Mouse (Mus musculus): Measurements from ENCODE around the gene 4930568D16Rik.

The 4930568D16Rik gene

DNA sequence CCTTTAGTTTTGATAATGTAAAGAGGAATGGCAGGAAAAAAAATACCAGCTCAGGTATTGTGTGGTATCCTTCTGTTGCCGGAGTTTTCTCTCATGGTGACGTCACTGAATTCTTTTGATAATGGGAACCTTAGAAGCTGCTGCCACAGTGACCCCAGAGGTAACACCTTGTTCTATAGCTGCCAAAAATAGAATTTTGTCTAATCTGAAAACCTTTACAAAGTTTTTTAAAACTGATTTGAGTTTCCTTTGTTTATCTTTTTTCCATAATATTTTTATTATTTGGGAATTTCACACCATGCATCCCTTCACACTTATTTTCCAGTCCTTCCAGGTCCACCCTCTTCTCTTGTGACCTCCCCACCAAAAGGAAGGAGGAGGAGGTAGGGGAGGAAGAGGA lies at the start of gene 4930568D16Rik:
Gene 4930568D16Rik, minus strand, starts transcription at position 101 of the 400 bp plus-strand sequence.
- no peak for DNase-seq (ENCODE audit: extremely low spot score)

- no peak for DNase-seq (ENCODE audit: extremely low spot score)
Observed at GRCm38 (mm10) chr2:35417231-35417630, 49.7 kb upstream of the 4930568D16Rik start.

DNA sequence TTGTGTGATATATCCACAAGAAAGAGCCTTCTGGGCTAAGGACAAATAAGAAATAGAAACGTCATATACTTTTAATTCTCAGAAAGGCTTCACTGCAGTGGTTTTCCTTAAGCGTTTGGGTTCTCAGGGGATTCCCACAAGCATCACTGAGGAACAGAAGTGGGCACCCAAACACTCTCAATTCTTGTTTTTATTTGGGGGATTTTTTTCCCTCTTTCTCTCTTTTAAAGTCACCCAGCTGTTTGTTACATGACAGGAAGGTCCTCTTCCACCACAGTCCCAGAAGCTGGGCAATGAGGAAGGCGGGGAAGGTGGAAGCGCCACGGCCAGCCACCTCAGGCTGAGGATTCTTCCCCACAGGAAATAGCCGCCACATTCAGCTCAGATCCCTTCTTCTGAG lies 48.9 kb upstream of the 4930568D16Rik start:
- DNase-seq (ENCODE audit: extremely low spot score) = no peak

- DNase-seq (ENCODE audit: extremely low spot score) = no peak
Observed at GRCm38 (mm10) chr2:35412810-35413209, 45.3 kb upstream of the 4930568D16Rik start.

GRCm38 (mm10) chr2:35412246-35412645 lies 44.7 kb upstream of the 4930568D16Rik start:
- DNase-seq (ENCODE audit: extremely low spot score) = no peak

DNA sequence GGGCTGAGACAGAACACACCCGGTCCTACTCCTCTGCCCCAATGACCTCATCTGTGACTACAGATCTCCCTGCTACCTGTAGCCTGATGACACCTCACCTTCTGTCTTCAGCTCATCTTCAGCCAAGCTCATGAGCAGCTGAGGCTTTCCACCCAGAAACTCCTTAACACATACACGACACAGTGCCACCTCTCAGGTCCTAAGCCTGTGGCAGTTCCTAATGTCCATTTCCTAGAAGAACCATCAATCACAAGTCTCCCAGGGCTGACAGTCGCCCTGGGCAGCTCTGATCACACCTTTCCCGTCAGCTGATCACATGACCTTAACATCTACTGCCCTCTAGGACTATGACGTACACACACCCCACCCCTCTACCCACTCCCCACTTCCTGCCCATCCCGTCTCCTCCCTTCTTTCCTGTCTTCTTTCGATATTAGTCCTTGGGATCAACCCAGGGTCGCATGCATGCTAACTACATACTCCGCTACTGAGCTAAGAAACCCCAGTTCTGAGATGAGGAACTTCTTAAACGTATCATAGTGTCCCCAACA lies 44.2 kb upstream of the 4930568D16Rik start:
- DNase-seq (ENCODE audit: extremely low spot score) = no peak

DNA sequence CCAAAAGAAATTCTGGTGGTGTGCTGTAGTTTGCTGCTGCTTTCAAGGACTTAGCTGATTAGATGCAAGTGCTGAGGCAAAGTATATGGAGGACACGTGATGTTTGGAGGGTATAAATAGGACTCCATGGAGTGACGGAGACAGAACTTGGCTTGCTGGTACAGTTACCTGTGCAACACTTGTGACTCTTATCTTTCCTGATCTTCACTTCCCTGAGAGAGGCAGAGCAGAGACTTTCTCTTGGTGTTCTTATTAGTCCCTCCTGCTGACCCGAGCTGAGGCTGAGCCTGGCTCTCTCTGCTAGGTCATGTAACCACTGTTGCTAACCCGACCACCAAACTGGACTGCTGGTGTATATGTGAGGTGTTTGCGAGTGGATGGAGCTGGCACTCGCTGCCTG lies 41.9 kb upstream of the 4930568D16Rik start:
- no peak for DNase-seq (ENCODE audit: extremely low spot score)

- DNase-seq (ENCODE audit: extremely low spot score) = no peak
Observed at GRCm38 (mm10) chr2:35408409-35409110, 41.0 kb upstream of the 4930568D16Rik start.

DNA sequence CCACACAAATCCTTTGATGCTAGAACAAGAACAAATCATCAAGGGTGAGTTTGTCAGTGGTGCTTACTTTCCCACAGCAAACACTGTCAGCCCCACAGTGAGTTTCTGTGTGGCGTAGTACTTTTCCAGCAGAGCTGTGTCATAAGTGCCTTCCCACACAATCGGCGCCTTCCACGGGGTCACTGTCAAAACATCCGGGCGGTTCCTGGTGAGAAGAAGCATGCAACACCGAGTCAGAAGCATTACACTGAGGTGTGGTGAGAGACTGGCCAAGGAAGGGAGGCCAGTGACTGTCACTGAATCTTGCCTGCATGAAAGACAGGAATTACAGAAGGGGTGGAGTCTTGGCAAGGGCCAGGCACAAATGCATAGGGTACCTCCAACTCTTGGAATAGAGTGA lies 40.3 kb upstream of the 4930568D16Rik start:
- no peak for DNase-seq (ENCODE audit: extremely low spot score)

- DNase-seq (ENCODE audit: extremely low spot score) = no peak
Observed at GRCm38 (mm10) chr2:35407266-35407665, 39.7 kb upstream of the 4930568D16Rik start.

GRCm38 (mm10) chr2:35406611-35407010 lies 39.1 kb upstream of the 4930568D16Rik start:
- no peak for DNase-seq (ENCODE audit: extremely low spot score)

DNA sequence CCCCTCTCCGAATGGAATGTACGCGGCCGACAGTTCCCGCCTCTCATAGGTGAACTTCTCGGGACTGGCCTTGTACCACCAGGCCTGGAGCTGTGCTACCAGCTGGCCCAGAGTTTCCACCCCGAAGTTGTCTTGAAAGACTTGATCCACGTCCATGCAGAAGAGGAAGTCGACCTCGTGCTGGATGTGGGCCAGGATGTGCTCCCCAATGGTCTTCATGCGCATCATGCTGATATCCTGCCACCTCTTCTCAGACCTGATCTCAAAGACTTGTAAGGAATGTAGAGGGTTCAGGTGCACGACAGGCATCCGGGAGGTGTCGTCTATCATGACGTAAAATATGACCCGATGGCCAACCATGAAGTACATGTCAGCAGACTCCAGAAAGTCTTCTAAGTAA lies 34.9 kb upstream of the 4930568D16Rik start:
- DNase-seq (ENCODE audit: extremely low spot score) = no peak

DNA sequence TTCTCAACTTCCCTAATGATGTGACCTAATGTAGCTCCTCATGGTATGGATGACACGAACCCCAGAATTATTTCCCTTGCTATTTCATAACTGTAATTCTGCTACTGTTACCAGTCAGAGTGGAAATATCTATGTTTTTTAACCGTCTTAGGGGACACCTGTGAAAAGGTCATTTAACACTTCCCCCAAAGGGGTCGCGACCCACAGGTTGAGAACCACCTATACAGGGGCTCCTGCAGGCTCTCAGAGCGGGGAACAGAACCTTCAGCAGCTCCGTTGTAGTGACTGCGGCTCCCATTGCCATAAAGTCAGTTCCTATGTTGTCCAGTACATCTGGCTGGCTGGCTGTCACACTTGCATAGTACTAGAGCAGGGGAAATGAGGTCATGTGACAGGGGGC lies 33.2 kb upstream of the 4930568D16Rik start:
- DNase-seq (ENCODE audit: extremely low spot score) = no peak

DNA sequence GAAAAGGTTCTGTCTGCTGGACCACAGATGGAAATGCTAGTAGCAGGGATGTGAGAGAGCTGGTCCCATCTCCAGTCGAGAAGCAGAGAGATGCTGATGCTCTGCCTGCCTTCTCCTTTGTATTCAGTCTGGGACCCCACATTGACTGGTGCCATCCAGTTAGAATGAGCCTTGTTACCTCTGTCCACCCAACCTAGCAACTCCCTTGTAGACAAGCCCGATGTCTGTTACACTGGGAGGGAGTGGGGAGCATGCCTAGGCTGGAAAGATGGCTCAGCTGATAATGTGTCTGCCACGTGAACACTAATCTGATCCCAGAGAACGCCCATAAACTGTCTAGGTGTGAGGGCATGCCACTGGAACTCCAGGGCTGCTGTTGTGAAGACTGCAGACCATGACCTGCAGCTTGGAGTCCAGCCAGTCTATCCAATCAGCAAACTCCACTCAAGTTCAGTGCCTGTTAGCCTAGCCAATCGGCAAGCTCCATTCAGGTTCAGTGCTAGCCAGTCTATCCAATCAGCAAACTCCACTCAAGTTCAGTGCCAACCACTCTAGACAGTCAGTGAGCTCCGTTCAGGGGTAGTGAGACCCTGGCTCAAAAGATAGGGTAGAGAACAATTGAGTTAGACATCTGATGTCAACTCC lies 30.8 kb upstream of the 4930568D16Rik start:
- no peak for DNase-seq (ENCODE audit: extremely low spot score)

DNA sequence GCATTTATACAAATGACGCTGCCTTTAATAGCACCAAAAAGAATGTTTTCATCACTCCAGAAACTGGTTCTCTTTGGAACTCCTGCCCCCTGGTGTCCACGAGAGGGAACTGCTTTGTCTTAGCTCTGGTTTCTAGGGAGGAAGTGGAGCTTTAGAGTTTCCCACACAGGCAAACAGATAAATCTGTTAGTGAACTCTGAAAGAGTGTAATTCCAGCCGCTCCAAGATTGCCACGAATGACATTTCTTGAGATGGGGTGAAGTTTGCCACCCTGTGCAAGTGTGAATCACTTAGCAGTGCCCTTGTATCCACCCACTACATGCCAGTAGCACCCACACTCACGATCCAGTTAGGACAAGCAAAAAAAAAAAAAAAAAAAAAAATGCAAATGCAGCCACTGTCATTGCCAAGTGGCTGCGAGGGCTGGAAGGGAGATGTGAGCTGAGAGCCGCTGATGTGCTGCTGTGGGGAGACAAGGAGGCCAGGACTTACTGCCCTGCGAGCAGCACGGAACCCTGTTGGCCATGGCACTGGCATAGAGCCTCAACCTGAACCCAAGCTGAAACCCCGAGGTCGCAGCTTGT lies 30.2 kb upstream of the 4930568D16Rik start:
- DNase-seq (ENCODE audit: extremely low spot score) = peak; percentile 50

DNA sequence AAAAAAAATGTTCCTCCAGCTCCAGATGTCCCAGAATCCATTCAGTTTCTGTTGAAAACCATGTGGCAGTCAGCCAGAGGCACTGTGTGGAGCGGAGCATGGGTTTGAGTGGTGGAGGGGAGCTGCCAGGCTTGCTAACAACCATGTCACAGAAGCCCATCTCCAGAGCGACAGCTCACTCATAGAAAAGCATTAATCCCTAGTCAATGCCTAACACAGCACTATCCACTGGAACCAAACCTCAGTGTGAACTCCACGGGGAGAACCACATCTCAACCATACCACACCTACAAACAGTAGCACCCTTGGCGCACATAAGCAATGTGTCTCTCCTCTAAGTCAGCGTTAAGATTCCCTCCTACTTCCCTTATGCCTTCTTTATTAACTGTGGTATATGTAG lies 29.6 kb upstream of the 4930568D16Rik start, which contains the start of gene 4930402F06Rik:
Gene 4930402F06Rik, minus strand, starts transcription at position 80 of the 400 bp plus-strand sequence.
- no peak for DNase-seq (ENCODE audit: extremely low spot score)

DNA sequence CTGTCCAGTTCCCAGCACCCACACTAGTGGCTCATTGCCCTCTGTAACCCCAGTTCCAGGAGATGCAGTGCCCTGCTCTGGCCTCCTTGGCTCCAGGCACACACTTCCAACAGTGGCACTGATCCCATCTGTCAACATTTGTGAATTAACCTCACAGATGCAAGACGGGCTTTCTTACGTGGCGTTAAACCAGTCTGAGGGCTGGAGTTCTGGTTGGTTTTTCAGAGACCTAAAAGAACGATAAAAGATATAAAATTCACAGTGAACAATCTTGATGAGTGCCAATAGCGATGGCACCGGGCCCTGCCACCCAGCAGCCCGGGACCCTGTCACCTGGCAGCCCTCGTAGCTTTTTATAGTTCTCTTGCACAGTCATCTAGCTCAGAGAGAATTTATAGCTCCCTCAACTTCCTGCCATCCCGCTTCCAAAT lies 17.9 kb upstream of the 4930568D16Rik start:
- no peak for DNase-seq (ENCODE audit: extremely low spot score)

DNA sequence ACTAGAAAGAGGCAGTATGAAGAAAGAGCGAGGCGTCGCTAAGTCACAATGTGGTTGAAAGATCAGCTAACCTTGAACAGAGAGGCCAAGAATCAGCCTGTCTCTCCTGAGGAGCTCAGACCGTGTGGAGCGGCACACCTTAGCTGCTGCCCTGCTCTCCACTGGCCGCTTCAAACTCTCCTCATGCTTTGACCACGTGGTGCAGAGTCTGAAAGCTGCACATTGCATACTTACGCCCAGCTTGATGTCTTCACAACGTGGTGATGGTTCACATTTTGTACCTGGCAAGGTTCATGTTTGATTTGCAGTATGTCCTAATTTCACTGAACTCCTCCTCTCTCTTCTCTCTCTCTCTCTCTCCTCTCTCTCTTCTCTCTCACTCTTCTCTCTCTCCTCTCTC lies 11.8 kb upstream of the 4930568D16Rik start:
- DNase-seq (ENCODE audit: extremely low spot score) = no peak

DNA sequence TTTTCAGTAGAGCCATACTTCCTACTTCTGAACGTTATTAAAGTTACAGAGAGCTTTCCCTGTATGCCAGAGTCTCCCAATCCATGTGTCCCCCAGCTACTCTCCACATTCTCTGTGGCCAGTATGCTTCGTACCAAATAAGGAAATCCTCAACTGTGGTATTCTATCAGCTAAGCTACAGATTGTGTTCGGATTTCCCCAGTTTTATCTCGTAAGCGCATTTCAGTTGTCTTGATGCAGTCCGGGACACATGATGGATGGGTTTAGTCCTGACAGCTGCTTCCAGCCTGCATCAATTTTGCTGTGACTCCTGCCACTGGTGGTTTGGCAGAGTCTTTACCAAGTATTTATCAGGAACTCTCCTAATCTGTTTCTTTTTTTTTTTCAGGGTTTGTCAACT lies 10.1 kb upstream of the 4930568D16Rik start:
- no peak for DNase-seq (ENCODE audit: extremely low spot score)

GRCm38 (mm10) chr2:35373003-35373402 lies 5.5 kb upstream of the 4930568D16Rik start:
- peak; percentile 31 for DNase-seq (ENCODE audit: extremely low spot score)

GRCm38 (mm10) chr2:35370686-35371085 lies 3.2 kb upstream of the 4930568D16Rik start:
- no peak for DNase-seq (ENCODE audit: extremely low spot score)

GRCm38 (mm10) chr2:35349184-35349583 lies 18.3 kb downstream of the 4930568D16Rik start:
- DNase-seq (ENCODE audit: extremely low spot score) = no peak

DNA sequence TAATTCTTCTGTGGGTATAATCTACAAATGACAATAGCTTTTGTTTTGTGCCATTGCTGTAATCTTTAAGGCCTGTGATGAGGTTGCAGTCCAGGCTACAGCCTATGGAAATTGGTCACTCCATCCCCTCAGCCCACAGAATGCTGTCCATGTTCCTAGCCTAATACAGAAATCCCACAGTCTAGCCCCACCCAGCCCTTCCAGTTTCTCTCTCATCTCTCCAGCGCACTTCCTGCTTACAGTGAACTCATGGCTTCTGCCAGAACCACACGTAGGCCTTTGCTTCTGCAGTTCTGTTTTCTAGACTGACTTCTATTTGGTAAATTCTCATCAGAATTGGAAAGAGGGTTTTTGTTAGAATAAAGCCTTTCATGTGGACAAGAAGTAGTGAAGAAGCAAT lies 21.5 kb downstream of the 4930568D16Rik start:
- DNase-seq (ENCODE audit: extremely low spot score) = no peak
